Mouse (Mus musculus) embryo, embryonic 10 days (tissue): ENCODE measurements at regions not wholly inside any gene's neighbourhood (a gene's known extent, or its start where the extent isn't known, plus 50 kb on each side); places are given as distances from the start of the nearest gene placed in this dataset.
A peak's percentile ranks its signal among the peaks of the same experiment; 100 is the strongest.

ENCODE experiments used
- DNase-seq: peaks from one replicate; pipeline ENCODE4 v3.0.0-alpha.2; 2015; ENCODE audit warnings: low spot score

- DNase-seq = no peak
Observed at GRCm38 (mm10) chr2:10816374-10816773, 355.5 kb upstream of the Prkcq start.

DNA sequence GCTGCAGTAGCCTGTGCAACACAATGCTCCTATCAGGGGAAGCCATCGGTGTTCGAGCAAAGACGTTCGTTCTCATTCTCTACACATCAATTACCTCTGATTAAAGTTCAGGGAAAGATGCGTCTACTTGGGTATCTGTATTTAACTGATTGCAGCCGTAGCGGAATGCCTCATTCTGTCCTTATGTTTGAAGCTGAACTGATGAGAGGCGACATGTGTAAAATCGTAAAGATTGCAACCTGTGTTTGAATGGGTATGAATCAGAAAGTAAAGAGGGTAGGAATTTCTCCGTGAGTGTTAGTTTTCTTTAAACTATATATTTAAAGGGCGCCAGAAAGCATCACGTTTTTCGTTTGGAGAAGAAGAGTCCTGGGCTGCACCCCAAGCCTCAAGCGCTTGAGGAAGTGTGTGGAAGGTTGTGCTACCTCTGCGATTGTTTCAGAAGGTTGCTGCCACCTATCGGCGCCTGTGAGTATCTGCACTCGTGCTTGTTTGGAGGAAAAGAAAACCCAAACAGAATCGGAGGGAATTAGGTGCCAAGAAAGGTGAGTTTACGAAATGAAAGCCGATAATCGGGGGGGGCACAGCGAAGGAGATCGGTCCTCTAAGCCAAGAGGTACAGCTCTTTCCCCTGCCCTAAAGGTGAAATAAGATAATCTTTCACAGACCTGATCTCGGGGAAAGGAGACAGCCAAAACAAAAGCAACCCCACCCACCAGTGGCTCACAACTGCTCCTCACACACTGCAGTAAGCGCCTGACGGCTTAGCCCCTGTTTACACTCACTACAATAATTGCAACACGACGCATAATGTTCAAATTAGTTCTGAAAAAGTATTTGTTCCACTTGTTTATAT lies 346.4 kb upstream of the Prkcq start:
- peak; percentile 86 for DNase-seq

GRCm38 (mm10) chr2:10826134-10826767 lies 345.7 kb upstream of the Prkcq start:
- no peak for DNase-seq

- DNase-seq = no peak
Observed at GRCm38 (mm10) chr2:10839976-10840375, 331.9 kb upstream of the Prkcq start.

DNA sequence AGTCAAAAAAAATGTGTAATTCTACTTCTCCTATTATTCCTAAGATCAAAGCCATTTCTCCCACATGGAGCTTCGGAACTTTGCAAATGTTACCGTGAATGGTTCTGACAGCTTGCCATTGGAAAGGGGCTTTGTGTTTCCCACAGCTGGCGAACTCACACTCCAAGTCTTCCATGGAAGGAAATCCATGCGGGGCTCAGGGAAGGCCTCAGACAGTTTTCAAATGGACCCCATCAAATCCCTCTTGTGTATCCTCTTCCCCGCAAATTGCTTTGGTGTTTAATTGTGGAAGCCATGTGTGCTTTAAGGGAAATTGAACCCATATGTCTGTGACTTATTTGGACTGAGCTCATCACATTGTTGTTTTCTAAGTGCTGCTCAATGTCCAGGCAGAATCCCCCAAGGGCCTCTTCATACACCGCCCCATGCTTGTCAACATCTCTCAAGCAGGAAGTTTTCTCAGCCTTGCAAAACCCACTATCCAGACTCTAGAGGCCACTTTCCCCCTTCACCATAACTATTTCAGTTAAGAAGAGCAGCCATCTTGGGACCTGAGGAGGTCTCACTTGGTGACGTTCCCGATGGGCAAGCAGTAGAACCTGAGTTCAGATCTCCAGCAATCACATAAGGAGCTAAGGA lies 310.1 kb upstream of the Prkcq start:
- no peak for DNase-seq

DNA sequence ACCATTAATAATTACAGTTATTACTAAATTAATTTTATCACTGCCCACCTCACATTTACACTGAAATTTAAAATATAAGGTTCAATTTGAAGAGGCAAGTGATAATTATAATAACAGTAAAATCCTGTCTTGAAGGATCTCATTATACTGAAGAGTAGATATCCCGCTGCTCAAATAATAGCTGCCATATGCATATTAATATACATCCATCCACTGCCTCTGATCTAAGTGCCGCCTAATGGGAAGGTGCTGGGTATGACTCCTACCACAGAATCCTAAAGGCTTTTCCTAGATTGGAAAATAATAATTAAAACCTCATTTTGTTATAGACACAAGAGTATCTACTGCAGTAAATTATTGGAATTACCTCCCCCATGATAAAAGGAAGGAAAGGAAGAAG lies 307.5 kb upstream of the Prkcq start:
- DNase-seq = no peak

- DNase-seq = no peak
Observed at GRCm38 (mm10) chr2:10874303-10874702, 297.6 kb upstream of the Prkcq start.

DNA sequence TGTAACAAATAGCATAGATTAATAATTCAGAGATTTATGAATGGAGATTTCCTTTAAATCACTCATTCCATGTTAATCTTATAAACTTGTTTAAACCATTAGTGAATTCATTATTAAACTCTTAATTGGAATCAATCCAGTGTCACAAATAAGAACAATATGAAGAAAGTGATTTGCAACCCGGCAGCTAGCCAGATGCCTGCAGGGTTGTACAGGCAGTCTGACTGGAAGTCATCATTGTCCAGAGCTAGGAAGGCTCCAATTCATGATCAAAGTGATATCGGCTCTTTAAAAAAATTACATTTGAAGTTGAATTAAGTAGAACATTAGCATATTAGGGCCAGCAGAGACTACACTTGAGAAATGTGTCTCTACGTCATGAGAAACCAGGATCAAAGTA lies 270.0 kb upstream of the Prkcq start:
- no peak for DNase-seq

GRCm38 (mm10) chr2:10919955-10920354 lies 252.0 kb upstream of the Prkcq start:
- no peak for DNase-seq

GRCm38 (mm10) chr2:10920686-10921485 lies 251.0 kb upstream of the Prkcq start:
- DNase-seq = no peak

DNA sequence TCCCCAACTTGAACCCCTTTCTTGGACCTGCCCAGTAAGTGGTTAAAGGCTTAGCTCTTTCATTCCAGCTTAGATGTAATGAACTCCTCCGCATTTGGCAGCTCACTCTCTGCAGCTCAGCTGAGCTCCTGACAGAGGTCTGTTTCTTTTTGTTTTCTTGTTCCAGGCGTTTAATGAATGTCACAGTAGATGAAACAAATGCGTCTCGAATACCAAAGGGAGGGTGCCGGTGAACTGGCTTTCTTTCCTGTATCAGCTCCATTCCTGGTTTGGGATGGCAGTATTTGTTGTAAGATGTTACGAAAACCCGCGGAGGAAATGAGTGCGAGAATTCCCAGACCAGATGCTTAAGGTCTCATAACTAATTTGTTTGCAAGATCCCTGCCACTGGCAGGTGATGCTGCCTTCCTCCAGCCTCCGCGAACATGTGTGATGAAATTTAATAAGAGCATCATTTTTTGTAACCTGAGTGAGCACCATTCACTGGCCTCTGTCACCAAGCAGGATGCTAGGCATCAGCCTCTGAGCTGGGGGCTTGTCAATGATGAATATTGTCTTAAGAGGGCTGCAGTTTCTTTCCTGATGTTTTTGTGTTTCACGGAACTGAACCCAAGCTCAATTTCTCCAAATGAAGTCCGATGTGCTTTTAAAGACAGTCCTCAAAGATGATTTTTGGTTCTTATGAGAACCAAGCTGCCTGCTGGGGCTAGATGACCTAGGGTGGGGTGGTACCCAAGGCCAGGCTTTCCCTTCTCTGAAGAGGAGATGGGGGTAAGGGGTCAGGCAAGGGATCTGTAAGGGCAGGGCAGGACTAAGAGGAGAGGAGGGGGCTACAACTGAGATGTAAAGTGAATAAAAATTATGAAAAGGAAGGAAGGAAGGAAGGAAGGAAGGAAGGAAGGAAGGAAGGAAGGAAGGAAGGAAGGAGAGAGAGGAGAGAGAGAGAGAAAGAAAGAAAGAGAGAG lies 250.1 kb upstream of the Prkcq start:
- DNase-seq = peak; percentile 14

GRCm38 (mm10) chr2:10923984-10924383 lies 247.9 kb upstream of the Prkcq start:
- DNase-seq = no peak

GRCm38 (mm10) chr2:10925361-10925760 lies 246.5 kb upstream of the Prkcq start:
- no peak for DNase-seq

DNA sequence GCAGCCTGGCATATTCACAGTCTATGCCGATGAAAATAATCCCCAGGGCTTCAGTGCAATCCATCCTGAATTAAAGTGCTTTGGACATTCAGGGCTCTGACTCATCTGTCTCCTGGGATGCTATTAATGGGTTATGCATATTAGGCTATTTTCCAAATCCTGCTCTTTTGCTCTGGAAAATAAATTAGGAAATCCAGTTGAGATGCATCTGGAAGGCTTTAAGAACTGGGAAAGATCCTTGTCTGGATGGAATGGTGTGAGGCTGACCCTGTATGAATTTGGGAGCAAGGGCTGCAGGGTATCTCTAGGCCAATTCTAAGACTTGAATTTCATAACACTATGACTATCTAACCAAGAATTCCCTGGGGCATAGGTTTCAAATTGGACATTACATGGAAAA lies 234.5 kb upstream of the Prkcq start:
- DNase-seq = no peak

DNA sequence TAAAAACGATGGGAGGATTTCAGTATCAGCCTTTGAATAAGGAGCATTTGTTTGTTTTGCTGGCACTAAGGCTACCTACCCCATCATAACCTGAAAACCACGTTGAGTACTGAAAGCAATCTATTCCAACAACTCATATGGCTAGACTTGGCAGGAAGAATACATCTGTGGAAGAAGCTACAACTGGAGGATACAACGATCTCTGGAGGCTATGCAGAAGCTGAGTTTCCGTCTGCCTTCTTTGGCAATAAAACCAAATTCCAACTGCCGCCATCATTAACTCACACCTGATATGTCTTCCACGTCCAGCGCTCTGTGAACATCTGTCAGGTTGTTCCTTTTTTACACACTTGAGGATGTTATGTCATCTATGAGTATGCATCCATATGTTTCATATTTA lies 206.7 kb upstream of the Prkcq start:
- no peak for DNase-seq

DNA sequence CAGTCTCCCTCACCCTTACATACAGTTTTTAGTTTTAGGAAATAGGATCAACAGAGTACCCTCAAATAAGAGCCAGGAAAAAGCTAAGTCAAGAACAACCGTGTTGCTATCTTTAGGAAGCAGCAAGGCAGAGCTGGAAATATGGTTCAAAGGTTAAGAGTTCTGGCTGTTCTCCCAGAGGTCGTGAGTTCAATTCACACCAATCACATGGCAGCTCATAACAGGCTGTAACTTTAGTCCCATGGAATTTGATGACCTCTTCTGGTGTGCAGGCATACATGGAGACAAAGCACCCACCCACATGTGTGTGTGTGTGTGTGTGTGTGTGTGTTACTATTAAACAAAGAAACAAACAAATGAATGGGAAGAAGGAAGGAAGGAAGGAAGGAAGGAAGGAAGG lies 205.0 kb upstream of the Prkcq start:
- DNase-seq = no peak

- DNase-seq = no peak
Observed at GRCm38 (mm10) chr2:10969111-10969689, 202.7 kb upstream of the Prkcq start.

GRCm38 (mm10) chr2:10972051-10972450 lies 199.9 kb upstream of the Prkcq start:
- no peak for DNase-seq

- no peak for DNase-seq
Observed at GRCm38 (mm10) chr2:10978772-10979171, 193.1 kb upstream of the Prkcq start.

DNA sequence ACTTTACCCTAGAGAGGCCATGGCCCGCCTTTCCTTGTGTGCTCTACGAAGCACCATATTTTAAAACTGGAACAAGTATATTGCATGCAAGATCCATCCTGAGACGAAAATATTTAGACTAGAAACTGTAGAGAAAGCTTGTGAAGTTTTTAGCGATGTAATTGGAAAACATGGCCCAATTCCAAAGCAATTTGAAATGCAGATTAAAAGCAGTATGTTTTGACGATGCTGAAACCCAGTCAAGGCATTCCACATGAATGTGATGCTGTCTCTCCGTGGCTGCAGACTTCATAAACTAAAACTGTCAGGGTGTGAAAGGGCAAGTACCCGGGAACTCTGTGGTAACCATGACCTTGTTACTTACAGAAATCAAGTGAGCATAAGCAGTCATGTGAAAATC lies 185.8 kb upstream of the Prkcq start:
- DNase-seq = no peak
